Mouse (Mus musculus) v-Abl transformed pro-B cells (cell line): ENCODE results near the gene Rbms1.

Experiments used
- in situ Hi-C, 2 experiments: fragments of 400-800 bp; cut with MboI; formaldehyde crosslinking; loops; one replicate each; pipeline ENCODE4 v1.15.1; 2025; ENCODE audit not compliant: unreplicated experiment in 2 of 2

Gene Rbms1

DNA sequence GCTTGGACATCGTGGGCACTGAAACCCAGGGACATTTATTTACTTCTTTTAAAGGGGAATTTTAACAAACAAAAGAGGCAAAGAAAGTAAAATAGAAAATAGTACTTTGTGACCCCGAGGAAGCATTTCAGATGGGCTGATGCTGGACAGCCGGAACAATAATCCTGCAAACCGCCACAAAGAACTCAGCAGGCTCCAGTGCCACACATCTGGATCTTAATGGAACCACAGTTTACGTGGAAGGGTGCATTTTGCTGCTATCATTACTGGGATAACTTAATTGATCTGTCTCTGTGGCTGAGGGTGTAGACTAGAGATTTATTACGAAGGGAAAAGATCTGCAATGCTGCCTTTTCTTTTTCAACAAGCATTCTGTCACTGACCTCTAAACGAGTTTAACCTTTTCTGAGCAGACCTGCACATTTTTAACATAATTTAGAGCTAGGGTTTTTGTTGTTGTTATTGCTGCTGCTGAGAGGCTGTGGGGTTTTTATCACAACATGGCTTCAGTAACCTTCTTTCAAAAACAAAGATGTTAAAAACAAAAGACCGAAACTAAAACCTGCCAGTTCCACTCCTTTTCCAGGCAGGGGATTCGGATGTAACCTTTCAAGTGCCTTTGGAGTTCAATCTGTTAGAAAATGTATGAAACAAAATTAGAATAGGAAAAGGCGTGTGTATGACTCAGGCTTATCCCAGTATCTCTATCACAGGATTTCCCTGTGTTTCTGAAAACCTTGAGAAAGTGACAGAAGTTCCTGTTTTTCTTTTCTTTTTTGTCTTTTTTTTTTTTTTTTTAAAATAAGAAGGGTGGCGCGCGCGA lies 82.8 kb downstream of the Rbms1 start:
- in situ Hi-C loops: loop anchor here (10.0 to 25.0 kb wide), 2 partner anchors 75 to 1532 kb away; partner anchors contain the start of gene Dpp4 (in 1 of the 2)

GRCm38 (mm10) chr2:60879141-60879818 lies 83.7 kb downstream of the Rbms1 start:
- in situ Hi-C loops: loop anchor here (10.0 to 25.0 kb wide), 2 partner anchors 74 to 1533 kb away; partner anchors contain the start of gene Dpp4 (in 1 of the 2)

- in situ Hi-C loops: loop anchor here (10.0 to 25.0 kb wide), 2 partner anchors 73 to 1535 kb away; partner anchors contain the start of gene Dpp4 (in 1 of the 2)
These were observed 85.2 kb downstream of the Rbms1 start for GRCm38 (mm10) chr2:60877543-60878386.

DNA sequence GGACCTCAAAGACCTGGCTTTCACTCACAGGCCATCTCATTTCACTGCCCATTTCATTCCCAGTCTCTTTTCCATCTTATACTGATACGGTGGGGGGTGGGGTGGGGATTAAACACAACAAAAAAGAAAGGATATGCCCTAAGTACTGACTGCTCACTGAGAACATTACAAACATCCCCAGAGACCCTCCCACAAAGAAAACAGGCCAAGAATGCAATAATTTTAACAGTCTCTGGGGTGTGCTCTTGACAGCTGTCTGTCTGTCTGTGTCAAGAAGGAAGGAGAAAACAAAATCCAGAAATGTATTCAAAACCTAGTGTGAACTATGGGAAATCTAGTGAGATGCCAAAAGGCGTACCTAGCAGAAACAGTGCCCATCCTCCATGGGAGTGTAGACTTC lies 86.1 kb downstream of the Rbms1 start:
- in situ Hi-C loops: loop anchor here (10.0 to 25.0 kb wide), 2 partner anchors 72 to 1535 kb away; partner anchors contain the start of gene Dpp4 (in 1 of the 2)

DNA sequence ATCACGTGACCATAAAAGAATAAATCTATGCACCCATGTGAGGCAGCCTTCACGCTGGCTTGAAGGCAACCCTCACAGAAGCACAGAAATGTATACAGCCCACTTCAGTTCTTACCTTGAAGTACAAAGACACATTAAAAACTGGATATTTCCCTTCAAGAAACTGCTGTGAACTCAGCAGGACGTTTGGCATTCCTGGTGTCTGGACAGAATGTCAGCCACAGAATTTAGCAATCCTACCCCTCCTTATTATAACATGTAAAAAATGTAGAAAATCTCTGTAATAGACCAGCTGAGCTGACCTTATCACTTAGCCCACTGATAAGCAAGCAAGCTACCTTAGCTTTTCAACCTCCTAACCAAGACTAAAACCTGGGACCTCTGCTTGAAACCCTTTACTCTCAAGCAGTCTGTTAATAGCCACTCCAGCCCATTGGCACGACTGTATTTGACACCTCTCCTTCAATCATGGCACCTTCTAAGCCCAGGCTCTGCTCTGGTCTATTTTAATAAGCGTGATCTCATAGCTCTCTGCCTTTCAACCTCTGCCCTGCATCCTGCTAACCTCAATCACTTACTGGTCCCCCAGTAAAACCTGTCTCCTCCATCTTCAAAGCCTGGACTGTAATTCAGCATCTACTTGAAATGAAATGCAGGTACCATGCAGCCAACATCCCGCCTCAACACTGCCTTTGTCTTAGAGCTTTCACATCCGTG lies 90.7 kb downstream of the Rbms1 start:
- in situ Hi-C loops: loop anchor here in 1 of 2 experiments (10.0 kb wide), 1 partner anchor 67 kb away; no protein-coding TSS in a partner anchor

GRCm38 (mm10) chr2:60871001-60871400 lies 92.0 kb downstream of the Rbms1 start:
- in situ Hi-C loops: loop anchor here in 1 of 2 experiments (10.0 kb wide), 1 partner anchor 66 kb away; no protein-coding TSS in a partner anchor

DNA sequence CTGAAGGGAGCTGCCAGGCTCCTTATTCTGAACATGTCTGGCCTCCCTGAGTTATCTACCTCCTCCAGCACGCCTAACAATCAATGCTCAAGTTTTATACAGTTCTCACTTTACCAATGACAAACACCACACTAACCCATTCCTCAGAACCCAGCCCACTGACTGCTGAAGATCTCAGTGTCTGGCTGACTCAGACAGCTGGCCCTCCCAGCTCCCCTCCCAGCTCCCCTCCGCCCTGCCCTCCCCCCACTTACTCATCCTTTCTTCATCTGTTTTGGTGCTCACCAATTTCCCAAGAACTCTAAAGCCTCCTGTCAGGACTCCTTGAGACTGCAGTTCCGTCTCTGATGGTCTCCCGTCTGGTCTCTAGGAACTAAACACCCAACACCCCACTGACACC lies 92.5 kb downstream of the Rbms1 start:
- in situ Hi-C loops: loop anchor here in 1 of 2 experiments (10.0 kb wide), 1 partner anchor 66 kb away; no protein-coding TSS in a partner anchor

GRCm38 (mm10) chr2:60869001-60869743 lies 93.8 kb downstream of the Rbms1 start:
- in situ Hi-C loops: no loop called here

DNA sequence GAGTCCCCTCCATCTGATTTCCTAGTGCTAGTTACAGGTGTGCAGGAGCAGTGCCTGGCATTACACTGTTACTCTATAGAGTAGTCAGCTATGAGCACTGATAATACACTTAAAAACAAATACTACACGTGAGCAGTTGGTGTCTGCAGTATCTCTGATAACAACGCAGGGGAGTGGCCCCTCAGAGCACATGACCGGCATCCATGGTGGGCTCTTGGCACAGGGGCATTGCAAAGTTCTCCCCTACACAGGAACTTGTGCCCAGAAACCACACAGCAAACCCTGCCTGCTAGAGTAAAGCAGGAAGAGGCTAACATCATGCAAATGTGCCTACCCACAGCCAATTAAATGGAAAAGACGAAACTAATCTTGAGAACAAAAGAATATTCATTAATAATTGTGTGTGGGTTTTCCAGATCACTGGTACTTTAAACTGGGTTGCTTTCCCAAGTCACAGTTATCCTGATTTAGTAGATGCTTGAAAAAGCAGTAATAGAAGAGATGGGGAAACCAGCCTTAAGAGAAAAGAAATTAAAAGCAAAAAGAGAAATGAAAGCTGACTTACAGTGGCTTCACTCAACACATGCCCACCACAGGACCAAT lies 94.8 kb downstream of the Rbms1 start:
- in situ Hi-C loops: no loop called here

- in situ Hi-C loops: no loop called here
These were observed 95.7 kb downstream of the Rbms1 start for GRCm38 (mm10) chr2:60867304-60867703.

GRCm38 (mm10) chr2:60865869-60866268 lies 97.1 kb downstream of the Rbms1 start:
- in situ Hi-C loops: no loop called here

DNA sequence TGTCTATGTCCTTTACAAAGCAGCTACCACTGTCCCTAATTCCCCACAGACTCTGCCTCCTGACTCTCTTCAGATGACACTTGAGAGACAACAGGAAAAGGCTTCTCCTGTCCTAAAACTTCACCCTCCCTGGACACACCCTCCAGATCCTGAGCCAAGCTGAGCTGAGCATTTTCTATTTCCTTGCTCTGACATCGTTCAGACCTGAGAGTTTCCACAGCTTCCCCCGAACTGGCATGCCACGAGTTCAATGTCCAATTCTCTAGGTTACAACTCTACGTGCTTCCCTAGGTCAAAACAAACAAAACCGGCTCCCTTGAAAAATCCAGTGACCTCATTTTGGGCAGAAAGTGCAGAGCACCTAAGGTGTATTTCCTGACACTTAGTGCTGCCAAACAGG lies 98.0 kb downstream of the Rbms1 start:
- in situ Hi-C loops: no loop called here

GRCm38 (mm10) chr2:60864256-60864795 lies 98.7 kb downstream of the Rbms1 start:
- in situ Hi-C loops: no loop called here

DNA sequence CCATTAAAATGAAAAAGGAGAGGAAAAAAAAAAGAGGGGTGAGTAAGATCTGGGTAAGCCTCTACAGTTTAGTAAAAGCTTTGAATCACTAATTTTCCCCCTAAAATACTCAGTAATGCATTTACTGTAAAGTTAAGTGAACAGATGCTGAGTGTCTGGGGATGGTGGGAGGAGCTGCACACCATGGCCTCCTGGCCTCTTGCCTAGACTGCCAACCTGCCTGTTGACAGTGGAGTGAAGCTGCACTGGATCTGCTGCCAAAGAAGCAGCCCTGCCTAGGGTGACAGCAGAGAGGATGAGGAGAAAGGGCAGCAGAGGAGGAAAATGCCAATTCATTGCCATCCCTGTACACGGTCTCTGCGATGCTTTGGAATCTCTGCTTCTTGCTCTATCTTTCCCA lies 99.2 kb downstream of the Rbms1 start:
- in situ Hi-C loops: no loop called here

DNA sequence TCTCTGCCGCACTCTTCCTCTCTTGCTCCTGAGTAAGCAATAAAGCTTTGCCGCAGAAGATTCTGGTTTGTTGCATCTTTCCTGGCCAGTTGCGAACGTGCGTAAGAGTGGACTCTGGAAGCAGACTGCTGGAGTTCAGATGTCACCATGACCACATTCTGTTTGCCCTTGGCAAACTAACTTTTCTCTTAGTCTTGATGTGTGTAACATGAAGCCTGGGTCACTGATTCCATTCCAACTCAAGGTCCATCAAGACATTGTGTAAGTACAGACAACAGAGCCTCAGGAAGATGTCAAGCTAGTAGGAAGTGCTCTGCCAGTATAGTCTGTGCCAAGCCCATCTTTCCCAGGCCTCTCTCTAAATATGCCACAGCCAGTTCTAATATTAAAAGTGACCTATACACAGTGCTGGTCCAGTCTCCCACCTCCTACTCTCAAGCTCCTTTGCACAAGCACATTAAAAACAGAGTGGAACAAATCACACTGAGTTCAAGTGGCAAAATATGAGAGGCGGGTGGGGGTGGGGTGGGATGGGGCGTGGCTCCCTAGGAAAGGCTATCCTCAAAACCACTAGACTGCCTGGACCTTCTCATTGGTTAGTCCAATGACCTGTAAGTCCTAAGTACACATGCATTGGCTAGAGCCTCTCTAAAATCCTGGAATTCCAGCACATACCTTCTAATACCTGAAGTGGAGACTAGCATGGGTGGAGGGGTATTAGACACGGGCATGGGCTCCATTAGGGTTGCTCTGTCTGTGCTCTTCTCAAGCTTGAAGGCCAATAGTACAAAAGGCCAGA lies 99.9 kb downstream of the Rbms1 start:
- in situ Hi-C loops: no loop called here

DNA sequence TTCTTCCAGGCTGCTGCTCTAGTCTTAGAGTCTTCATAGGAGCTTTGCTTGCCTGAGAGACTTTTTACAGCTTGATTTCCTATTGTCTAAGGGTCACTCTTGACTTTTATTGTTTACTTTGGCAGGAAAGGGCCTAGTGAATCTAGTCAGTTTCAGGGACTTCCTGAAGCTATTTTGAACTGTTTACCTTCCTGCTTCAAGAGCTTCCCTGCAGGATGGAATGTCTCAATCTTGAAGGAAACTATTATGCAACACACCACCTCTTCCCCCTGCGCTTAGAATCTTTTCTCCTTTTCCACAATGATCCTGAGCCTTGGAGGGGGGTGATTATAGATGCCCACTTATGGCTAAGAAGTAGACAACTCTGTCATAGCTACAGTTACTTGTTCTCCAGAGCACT lies 104.9 kb downstream of the Rbms1 start:
- in situ Hi-C loops: no loop called here

DNA sequence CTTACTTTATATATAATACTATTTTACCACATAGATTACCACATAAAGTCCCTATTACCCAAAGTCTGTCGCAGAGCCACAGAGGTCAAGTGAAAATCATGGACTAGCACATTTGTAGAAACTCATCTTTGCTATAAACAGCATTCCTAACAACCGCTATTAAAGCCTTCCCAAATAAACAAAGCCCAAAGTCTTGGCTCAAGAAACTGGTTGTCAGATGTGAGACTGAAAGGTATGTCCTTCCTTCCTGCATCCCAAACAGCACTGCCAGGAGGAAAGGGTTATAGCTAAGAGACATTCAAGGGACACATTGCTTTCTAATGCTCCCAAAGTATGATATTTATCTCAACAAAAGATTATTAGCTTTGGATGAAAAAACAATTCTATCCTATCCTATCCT lies 106.9 kb downstream of the Rbms1 start:
- in situ Hi-C loops: no loop called here

DNA sequence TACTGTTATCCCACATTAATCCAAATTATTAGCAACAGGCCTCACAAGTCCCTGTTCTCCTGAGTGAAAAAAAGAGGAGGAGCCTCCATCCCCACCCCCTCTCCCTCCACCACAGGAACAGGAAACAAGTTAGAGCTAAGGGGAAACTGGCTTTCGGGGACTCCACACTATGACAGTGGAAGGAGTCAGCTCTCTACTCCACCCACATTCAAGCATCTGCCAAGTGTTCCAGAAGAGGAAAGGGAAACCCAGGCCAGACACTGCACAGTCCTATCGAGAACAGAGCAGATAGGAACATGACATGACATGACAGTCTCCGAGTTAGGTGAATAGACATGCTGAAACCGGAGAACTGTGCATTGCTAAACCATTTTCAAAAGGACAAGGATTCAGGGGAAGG lies 108.0 kb downstream of the Rbms1 start:
- in situ Hi-C loops: no loop called here
